Mouse (Mus musculus): ENCODE results near the gene Ddx27. TPM values are rescaled to one million over a fixed set of nuclear protein-coding genes. Genes with fewer than 3 reads are reported as not detected.

The Ddx27 gene
- total RNA-seq, 1 experiment: 132 TPM

GRCm38 (mm10) chr2:167043400-167044121 is 28.6 kb downstream of the Ddx27 start:
- no peak for DNase-seq (ENCODE audit: low read depth, low spot score)
- in situ Hi-C loops (cut with MboI; ENCODE audit: low sequenced_read_pairs in 2 of 2, unreplicated experiment in 2 of 2): no loop called here

GRCm38 (mm10) chr2:167048223-167048622 is 33.2 kb downstream of the Ddx27 start:
- Histone ChIP-seq H3K36me3 (ENCODE audit: control insufficient read depth, insufficient read depth, low read length, poor library complexity, severe bottlenecking) (peaks cover 42% of the 10 kb centered on the region), H3K4me3 (ENCODE audit: insufficient read depth in 1 of 2, low read depth in 1 of 2, low read length in 2 of 2, poor library complexity in 1 of 2, severe bottlenecking in 1 of 2) (peak overlapping the region; percentile 16 to 26; a peak in 3 of 4 replicates), H3K4me1 (ENCODE audit: control insufficient read depth in 2 of 2, insufficient read depth in 2 of 2, low read length in 2 of 2, poor library complexity in 1 of 2) (peaks cover 5 to 18% of the 10 kb centered on the region in 2 experiments; a peak in 3 of 4 replicates), H3K27ac (ENCODE audit: insufficient read depth, low read depth, low read length, poor library complexity, severe bottlenecking) (peak overlapping the region; percentile 1), H3K9ac (ENCODE audit: insufficient read depth, low read depth, low read length, poor library complexity, severe bottlenecking) (peak overlapping the region; percentile 38), H3K9me3 (ENCODE audit: control insufficient read depth, insufficient read depth, low read depth, low read length) (no peaks in the 10 kb centered on the region)
- in situ Hi-C loops (cut with MboI; ENCODE audit: low sequenced_read_pairs in 2 of 2, unreplicated experiment in 2 of 2): no loop called here
- DNase-seq (ENCODE audit: low read depth, low spot score): no peak
- no peak for TF ChIP-seq HCFC1 (IDR thresholded peaks at IDR 0.05; ENCODE audit: borderline replicate concordance, insufficient read depth, low read length)
- no peak for TF ChIP-seq MAFK (IDR thresholded peaks at IDR 0.05; ENCODE audit: insufficient read depth, low read depth, low read length)
- no peak for TF ChIP-seq ZNF384 (IDR thresholded peaks at IDR 0.05; ENCODE audit: low read depth, low read length)
- TF ChIP-seq CHD2 (IDR thresholded peaks at IDR 0.05; ENCODE audit: low read depth, low read length): no peak
- no peak for TF ChIP-seq ZC3H11A (IDR thresholded peaks at IDR 0.05; ENCODE audit: borderline replicate concordance, low read depth, low read length)

More at GRCm38 (mm10) chr2:167043400-167044121, 28.6 kb downstream of the Ddx27 start:
- peaks cover 75% of the 10 kb centered on the region for H3K36me3 ChIP-seq (ENCODE audit: control insufficient read depth, insufficient read depth, low read length, poor library complexity, severe bottlenecking)
- peaks cover 0 to 6% of the 10 kb centered on the region in 2 experiments; a peak in 2 of 4 replicates for H3K4me1 ChIP-seq (ENCODE audit: control insufficient read depth in 2 of 2, insufficient read depth in 2 of 2, low read length in 2 of 2, poor library complexity in 1 of 2)
- H3K9me3 ChIP-seq (ENCODE audit: control insufficient read depth, insufficient read depth, low read depth, low read length): no peaks in the 10 kb centered on the region
- TF ChIP-seq CHD2 (IDR thresholded peaks at IDR 0.05; ENCODE audit: low read depth, low read length): no peak
- TF ChIP-seq ZNF384 (IDR thresholded peaks at IDR 0.05; ENCODE audit: low read depth, low read length): no peak
- no peak for TF ChIP-seq MAFK (IDR thresholded peaks at IDR 0.05; ENCODE audit: insufficient read depth, low read depth, low read length)
- TF ChIP-seq ZC3H11A (IDR thresholded peaks at IDR 0.05; ENCODE audit: borderline replicate concordance, low read depth, low read length): no peak
- TF ChIP-seq HCFC1 (IDR thresholded peaks at IDR 0.05; ENCODE audit: borderline replicate concordance, insufficient read depth, low read length): no peak
- no peak overlapping the region for H3K4me3 ChIP-seq (ENCODE audit: insufficient read depth in 1 of 2, low read depth in 1 of 2, low read length in 2 of 2, poor library complexity in 1 of 2, severe bottlenecking in 1 of 2)
- no peak overlapping the region for H3K9ac ChIP-seq (ENCODE audit: insufficient read depth, low read depth, low read length, poor library complexity, severe bottlenecking)
- no peak overlapping the region; the same call in 1 of the 2 replicates for H3K27ac ChIP-seq (ENCODE audit: insufficient read depth, low read depth, low read length, poor library complexity, severe bottlenecking)

GRCm38 (mm10) chr2:167048698-167049358 is 33.8 kb downstream of the Ddx27 start:
- H3K4me1 ChIP-seq (ENCODE audit: control insufficient read depth in 2 of 2, insufficient read depth in 2 of 2, low read length in 2 of 2, poor library complexity in 1 of 2): peaks cover 5 to 18% of the 10 kb centered on the region in 2 experiments; a peak in 3 of 4 replicates
- peak overlapping the region; percentile 46; the same call in 1 of the 2 replicates for H3K27ac ChIP-seq (ENCODE audit: insufficient read depth, low read depth, low read length, poor library complexity, severe bottlenecking)
- H3K9me3 ChIP-seq (ENCODE audit: control insufficient read depth, insufficient read depth, low read depth, low read length): no peaks in the 10 kb centered on the region
- in situ Hi-C loops (cut with MboI; ENCODE audit: low sequenced_read_pairs in 2 of 2, unreplicated experiment in 2 of 2): no loop called here
- H3K4me3 ChIP-seq (ENCODE audit: insufficient read depth in 1 of 2, low read depth in 1 of 2, low read length in 2 of 2, poor library complexity in 1 of 2, severe bottlenecking in 1 of 2): peak overlapping the region; percentile 16 to 26; a peak in 3 of 4 replicates
- DNase-seq (ENCODE audit: low read depth, low spot score): no peak
- no peak for TF ChIP-seq CHD2 (IDR thresholded peaks at IDR 0.05; ENCODE audit: low read depth, low read length)
- no peak for TF ChIP-seq MAFK (IDR thresholded peaks at IDR 0.05; ENCODE audit: insufficient read depth, low read depth, low read length)
- TF ChIP-seq ZNF384 (IDR thresholded peaks at IDR 0.05; ENCODE audit: low read depth, low read length): no peak
- no peak for TF ChIP-seq ZC3H11A (IDR thresholded peaks at IDR 0.05; ENCODE audit: borderline replicate concordance, low read depth, low read length)
- no peak for TF ChIP-seq HCFC1 (IDR thresholded peaks at IDR 0.05; ENCODE audit: borderline replicate concordance, insufficient read depth, low read length)
- H3K36me3 ChIP-seq (ENCODE audit: control insufficient read depth, insufficient read depth, low read length, poor library complexity, severe bottlenecking): peaks cover 36% of the 10 kb centered on the region
- H3K9ac ChIP-seq (ENCODE audit: insufficient read depth, low read depth, low read length, poor library complexity, severe bottlenecking): peak overlapping the region; percentile 38

- Histone ChIP-seq H3K27ac (ENCODE audit: insufficient read depth, low read depth, low read length, poor library complexity, severe bottlenecking) (no peak overlapping the region; the same call in 1 of the 2 replicates), H3K4me1 (ENCODE audit: control insufficient read depth in 2 of 2, insufficient read depth in 2 of 2, low read length in 2 of 2, poor library complexity in 1 of 2) (peaks cover 10 to 21% of the 10 kb centered on the region in 2 experiments; a peak in 3 of 4 replicates), H3K9ac (ENCODE audit: insufficient read depth, low read depth, low read length, poor library complexity, severe bottlenecking) (no peak overlapping the region), H3K9me3 (ENCODE audit: control insufficient read depth, insufficient read depth, low read depth, low read length) (no peaks in the 10 kb centered on the region), H3K36me3 (ENCODE audit: control insufficient read depth, insufficient read depth, low read length, poor library complexity, severe bottlenecking) (peaks cover 41% of the 10 kb centered on the region), H3K4me3 (ENCODE audit: insufficient read depth in 1 of 2, low read depth in 1 of 2, low read length in 2 of 2, poor library complexity in 1 of 2, severe bottlenecking in 1 of 2) (no peak overlapping the region)
- TF ChIP-seq ZNF384 (IDR thresholded peaks at IDR 0.05; ENCODE audit: low read depth, low read length): 0 out of 2 replicates have a peak, but pooled peaks have one; percentile 15
- TF ChIP-seq CHD2 (IDR thresholded peaks at IDR 0.05; ENCODE audit: low read depth, low read length): no peak
- in situ Hi-C loops (cut with MboI; ENCODE audit: low sequenced_read_pairs in 2 of 2, unreplicated experiment in 2 of 2): no loop called here
- no peak for DNase-seq (ENCODE audit: low read depth, low spot score)
Measured at GRCm38 (mm10) chr2:167053127-167053844, 38.3 kb downstream of the Ddx27 start.

Data from ES-E14 (cell line).